In the genomic region with DNA sequence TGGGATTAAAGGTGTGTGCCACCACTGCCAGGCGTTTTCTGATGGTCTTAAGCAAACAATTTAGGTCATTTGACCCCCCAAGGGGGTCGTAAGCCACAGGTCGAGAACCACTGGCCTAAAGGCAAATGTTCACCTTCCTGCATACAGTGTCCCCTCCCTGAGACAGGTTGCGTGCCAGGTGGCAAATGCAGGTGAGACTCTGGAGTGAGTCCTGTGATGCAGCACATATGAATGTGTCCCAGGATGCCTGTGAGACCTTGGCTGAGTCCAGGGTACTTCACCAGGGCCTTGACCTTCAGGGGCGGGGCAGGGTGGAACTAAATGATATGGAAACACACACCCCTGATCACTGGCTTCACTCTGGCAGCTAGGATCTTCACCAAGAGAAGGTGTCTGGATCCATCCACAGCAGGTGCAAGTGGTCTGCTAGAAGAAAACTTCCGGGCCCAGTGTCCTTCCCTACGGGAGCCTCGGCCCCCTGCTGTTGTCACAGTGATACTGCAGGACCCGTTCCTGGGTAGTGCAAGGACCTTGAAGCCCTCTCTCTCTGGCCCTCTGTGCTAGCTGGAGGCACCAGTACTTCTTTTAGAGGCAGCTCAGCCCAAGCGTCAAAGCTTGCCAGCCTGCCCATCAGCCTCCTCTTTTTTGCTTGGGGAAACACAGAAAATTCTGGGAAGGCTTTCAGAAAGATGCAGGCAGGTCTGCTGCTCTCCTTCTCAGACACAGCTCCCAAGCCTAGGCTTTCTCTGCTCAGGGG, we compare ENCODE assay signal across 9 mouse cellular contexts. TPM values are rescaled to one million over a fixed set of nuclear protein-coding genes. Genes with fewer than 3 reads are reported as not detected.
DNase-seq lines count a peak whose midpoint lies in the region; ATAC-seq lines count a peak whose summit lies in the region.
"Had no signal": no experiment of that assay in that cellular context is flagged by ENCODE, and none has a peak within 500 bp of the region (broad histone marks: within the 10 kb centered on the region; RNA-seq: fewer than 3 reads in every experiment).

No protein-coding gene starts in this region.

- no peak overlapping the region for H3K4me3 ChIP-seq in liver, embryonic 15.5 days (replicated peaks)
- H3K4me3 ChIP-seq: midbrain, embryonic 12.5 days had no signal

- no peaks in the 10 kb centered on the region for H3K9me3 ChIP-seq in liver, embryonic 15.5 days (replicated peaks)
- H3K9me3 ChIP-seq: midbrain, embryonic 12.5 days had no signal

- no peak for ATAC-seq in liver, embryonic 15.5 days (ENCODE audit: insufficient read depth)

- peak overlapping the region; percentile 11; the same call in 1 of the 2 replicates for H3K4me2 ChIP-seq in liver, embryonic 15.5 days
- H3K4me2 ChIP-seq: midbrain, embryonic 12.5 days had no signal

- H3K9ac ChIP-seq in liver, embryonic 15.5 days: no peak overlapping the region
- H3K9ac ChIP-seq: midbrain, embryonic 12.5 days had no signal

- 0 out of 2 replicates have a peak, but pooled peaks cover 8% of the 10 kb centered on the region for H3K36me3 ChIP-seq in liver, embryonic 15.5 days (replicated peaks)
- H3K36me3 ChIP-seq: midbrain, embryonic 12.5 days had no signal

- no peak overlapping the region for H3K27ac ChIP-seq in liver, embryonic 15.5 days (replicated peaks)
- H3K27ac ChIP-seq: midbrain, embryonic 12.5 days had no signal

- H3K4me1 ChIP-seq in liver, embryonic 15.5 days (replicated peaks): peaks cover 98% of the 10 kb centered on the region

- intact Hi-C loops in left cerebral cortex, postnatal 36 days (cut with DNase I): no loop called here
- intact Hi-C loops in heart, postnatal 10 days (cut with DNase I): loop anchor here (2.0 kb wide), 1 partner anchor 14 kb away; the partner anchor contains the start of gene Gm9821

- H3K27me3 ChIP-seq in liver, embryonic 15.5 days: peaks cover 2% of the 10 kb centered on the region
- H3K27me3 ChIP-seq: midbrain, embryonic 12.5 days had no signal

- WGBS in liver, embryonic 15.5 days (ENCODE audit: insufficient replicate concordance): 38% methylated on average over 10 of the region's 10 CpGs

- peak; percentile 58 to 63 for DNase-seq in left cerebral cortex, postnatal 36 days (ENCODE audit: low spot score in 2 of 2)
- no peak for DNase-seq in left cerebral cortex, adult 11 months (ENCODE audit: low spot score)
- peak; percentile 52 for DNase-seq in NIH3T3 (ENCODE audit: low read depth)
- DNase-seq in cerebellum, postnatal 10 days: peak; percentile 78 to 84
- peak; percentile 80 to 82 for DNase-seq in heart, postnatal 10 days
- DNase-seq in right cerebral cortex, postnatal 4 days: peak; percentile 57
- no peak for DNase-seq in left cerebral cortex, adult 8-10 months (ENCODE audit: low spot score in 2 of 2)

RNA-seq across cellular contexts. Expression of gene Gm9821, which starts 13.4 kb away (rescaled TPM):
- total RNA-seq in left cerebral cortex, postnatal 36 days (2021): not detected
- not detected for total RNA-seq in heart, postnatal 10 days (2021)
- polyA plus RNA-seq in liver, embryonic 15.5 days (2015; fragmentation: Nextera tagmentation; extraction: Ambion mirVana): 0.89 and 1.1 TPM in 2 replicates
- total RNA-seq in left cerebral cortex, adult 8-10 months (2022): not detected

RNA-seq across cellular contexts. Expression of gene Dgkz, which starts 16.8 kb away (rescaled TPM):
- total RNA-seq in left cerebral cortex, postnatal 36 days (2021): 100 to 1,000 TPM; 503 to 538 TPM
- total RNA-seq in heart, postnatal 10 days (2021): 10 to 100 TPM; 64.3 to 85.9 TPM
- polyA plus RNA-seq in liver, embryonic 15.5 days (2015; fragmentation: Nextera tagmentation; extraction: Ambion mirVana): 21.2 and 26.6 TPM in 2 replicates
- 100 to 1,000 TPM; 414 to 471 (median 424) TPM for total RNA-seq in left cerebral cortex, adult 8-10 months (2022)

RNA-seq across cellular contexts. Expression of gene Mdk, which starts 26.8 kb away (rescaled TPM):
- total RNA-seq in left cerebral cortex, postnatal 36 days (2021): 10 to 100 TPM; 15.6 to 23.5 TPM
- 10 to 100 TPM; 51.5 to 56.1 TPM for total RNA-seq in heart, postnatal 10 days (2021)
- 15.2 and 17.1 TPM in 2 replicates for polyA plus RNA-seq in liver, embryonic 15.5 days (2015; fragmentation: Nextera tagmentation; extraction: Ambion mirVana)
- 10 to 100 TPM; 17.9 to 21.1 (median 19.8) TPM for total RNA-seq in left cerebral cortex, adult 8-10 months (2022)

RNA-seq across cellular contexts. Expression of gene Chrm4, which starts 31.8 kb away (rescaled TPM):
- total RNA-seq in left cerebral cortex, postnatal 36 days (2021): 10 to 100 TPM; 44.0 to 51.3 TPM
- under 1 TPM in 1 of 2 experiments, not detected in 1; 0.17 TPM for total RNA-seq in heart, postnatal 10 days (2021)
- polyA plus RNA-seq in liver, embryonic 15.5 days (2015; fragmentation: Nextera tagmentation; extraction: Ambion mirVana): 0.13 TPM in 1 of 2 replicates, not detected in the other
- 10 to 100 TPM; 57.9 to 66.5 (median 60.3) TPM for total RNA-seq in left cerebral cortex, adult 8-10 months (2022)

Comparison
In these comparisons a context has a peak if more than half of its experiments do, and no peak if none do; other contexts are left out.
1. DNase-seq: peak in left cerebral cortex, postnatal 36 days (2 of 2), NIH3T3 (single experiment), cerebellum, postnatal 10 days (2 of 2), heart, postnatal 10 days (2 of 2) and right cerebral cortex, postnatal 4 days (single experiment); none in left cerebral cortex, adult 11 months (single experiment) and left cerebral cortex, adult 8-10 months (0 of 2).
2. RNA of gene Dgkz, which starts 16.8 kb away (total RNA-seq): 503 to 538 TPM in left cerebral cortex, postnatal 36 days and 414 to 471 TPM in left cerebral cortex, adult 8-10 months; 64.3 to 85.9 TPM in heart, postnatal 10 days; every median in the first group is over 4 times any median in the second.